Mouse (Mus musculus) lung, adult 2 months (tissue): ENCODE measurements at regions not wholly inside any gene's neighbourhood (a gene's known extent, or its start where the extent isn't known, plus 50 kb on each side); places are given as distances from the start of the nearest gene placed in this dataset.

ENCODE experiments used
- DNase-seq: peaks from one replicate; pipeline ENCODE4 v3.0.0; 2022
- H3K4me1 ChIP-seq: fragments of 200-500 bp; 2 replicates; pipeline ENCODE4 v1.6.1; 2011; ENCODE audit warnings: low read length; ENCODE audit not compliant: control insufficient read depth, insufficient read depth
- H3K4me3 ChIP-seq: fragments of 200-500 bp; replicated peaks from 2 replicates; pipeline ENCODE3; 2011; ENCODE audit warnings: low read depth, mild to moderate bottlenecking, control low read depth, low read length; ENCODE audit errors: extremely low read depth
- CTCF ChIP-seq: fragments of 200-500 bp; IDR thresholded peaks from 2 replicates; pipeline ENCODE4 v1.5.1; 2011; ENCODE audit warnings: mild to moderate bottlenecking, low read length, control low read depth; ENCODE audit not compliant: insufficient read depth
- POLR2A ChIP-seq: fragments of 200-500 bp; IDR thresholded peaks from 2 replicates; pipeline ENCODE4 v1.6.1; 2011; ENCODE audit warnings: low read depth, mild to moderate bottlenecking, control low read depth, low read length, borderline replicate concordance; ENCODE audit errors: extremely low read depth
- WGBS: fragments of 180-500 bp; shearing (Covaris S2); methylation state at CpG from one replicate; pipeline ENCODE4 v1.1.7; 2018; 5-methylcytosine and 5-hydroxymethylcytosine counted together

- 83% methylated on average over 9 of the region's 9 CpGs for WGBS
- no peak for DNase-seq
Observed at GRCm38 (mm10) chr12:79963443-79964025, 149.3 kb downstream of the Zfp36l1 start.

DNA sequence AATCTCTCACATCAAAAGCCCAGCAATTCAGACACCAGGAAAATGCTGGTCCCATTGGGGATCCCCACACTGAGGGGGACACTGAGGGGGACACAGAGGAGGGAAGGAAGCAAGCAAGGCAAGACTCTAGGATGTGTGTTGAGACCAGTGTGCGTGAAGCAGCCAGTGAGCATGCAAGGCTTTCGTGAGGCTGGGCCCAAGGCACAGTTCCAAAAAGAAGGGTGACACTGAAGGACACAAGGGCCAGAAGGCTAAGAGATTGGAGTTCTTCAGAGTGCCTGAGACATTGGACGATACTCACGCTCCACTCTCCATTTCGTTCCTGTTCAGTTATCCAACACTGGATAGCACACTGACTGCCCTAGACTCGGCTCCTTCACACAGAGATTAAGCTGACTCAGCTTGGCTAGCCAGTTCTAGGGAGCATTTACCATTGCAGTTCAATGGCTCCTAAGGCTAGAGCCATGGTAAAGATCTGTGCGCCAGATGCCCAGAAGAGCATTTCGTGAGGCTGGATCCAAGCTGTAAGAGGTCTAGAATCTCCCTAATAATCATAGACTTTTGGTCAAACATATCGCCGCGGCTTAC, 150.1 kb downstream of the Zfp36l1 start:
- Histone ChIP-seq H3K4me1 (peaks cover 10% of the 10 kb centered on the region), H3K4me3 (no peak overlapping the region)
- 95% methylated on average over 11 of the region's 11 CpGs for WGBS
- DNase-seq: no peak
- TF ChIP-seq CTCF (no peak), POLR2A (no peak)

More at GRCm38 (mm10) chr12:79963443-79964025, 149.3 kb downstream of the Zfp36l1 start:
- Histone ChIP-seq H3K4me3 (no peak overlapping the region), H3K4me1 (peaks cover 10% of the 10 kb centered on the region)
- TF ChIP-seq POLR2A (no peak), CTCF (no peak)

- no peak overlapping the region for H3K4me3 ChIP-seq
- no peak for TF ChIP-seq POLR2A
- TF ChIP-seq CTCF: no peak
- 67% methylated on average over 4 of the region's 4 CpGs for WGBS
- H3K4me1 ChIP-seq: peaks cover 10% of the 10 kb centered on the region
- no peak for DNase-seq
Observed at GRCm38 (mm10) chr12:79961881-79962280, 150.9 kb downstream of the Zfp36l1 start.

DNA sequence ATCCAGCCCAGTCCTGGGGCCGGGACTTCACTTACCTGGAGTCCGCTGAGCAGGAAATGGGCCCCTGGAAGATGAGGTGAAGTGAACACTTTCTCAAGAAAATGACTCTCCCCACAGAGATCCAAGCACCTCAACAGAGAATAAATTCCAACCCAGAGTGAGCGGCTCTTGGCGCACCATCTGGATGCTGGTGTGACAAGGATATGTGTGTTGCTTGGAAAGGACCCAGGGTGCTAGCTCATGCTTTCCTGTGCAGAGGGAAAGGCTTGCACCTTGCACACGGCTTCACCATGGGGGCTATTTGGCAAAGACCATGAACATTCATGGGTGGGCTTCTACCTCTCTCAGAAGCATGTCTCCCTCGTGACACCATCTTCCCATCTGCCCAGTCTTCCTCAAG, 151.7 kb downstream of the Zfp36l1 start:
- TF ChIP-seq CTCF (no peak), POLR2A (no peak)
- no peak for DNase-seq
- Histone ChIP-seq H3K4me1 (peaks cover 7% of the 10 kb centered on the region), H3K4me3 (no peak overlapping the region)
- WGBS: 94% methylated on average over 6 of the region's 6 CpGs

GRCm38 (mm10) chr12:79960446-79960845, 152.4 kb downstream of the Zfp36l1 start:
- H3K4me3 ChIP-seq: no peak overlapping the region
- no peak for TF ChIP-seq CTCF

DNA sequence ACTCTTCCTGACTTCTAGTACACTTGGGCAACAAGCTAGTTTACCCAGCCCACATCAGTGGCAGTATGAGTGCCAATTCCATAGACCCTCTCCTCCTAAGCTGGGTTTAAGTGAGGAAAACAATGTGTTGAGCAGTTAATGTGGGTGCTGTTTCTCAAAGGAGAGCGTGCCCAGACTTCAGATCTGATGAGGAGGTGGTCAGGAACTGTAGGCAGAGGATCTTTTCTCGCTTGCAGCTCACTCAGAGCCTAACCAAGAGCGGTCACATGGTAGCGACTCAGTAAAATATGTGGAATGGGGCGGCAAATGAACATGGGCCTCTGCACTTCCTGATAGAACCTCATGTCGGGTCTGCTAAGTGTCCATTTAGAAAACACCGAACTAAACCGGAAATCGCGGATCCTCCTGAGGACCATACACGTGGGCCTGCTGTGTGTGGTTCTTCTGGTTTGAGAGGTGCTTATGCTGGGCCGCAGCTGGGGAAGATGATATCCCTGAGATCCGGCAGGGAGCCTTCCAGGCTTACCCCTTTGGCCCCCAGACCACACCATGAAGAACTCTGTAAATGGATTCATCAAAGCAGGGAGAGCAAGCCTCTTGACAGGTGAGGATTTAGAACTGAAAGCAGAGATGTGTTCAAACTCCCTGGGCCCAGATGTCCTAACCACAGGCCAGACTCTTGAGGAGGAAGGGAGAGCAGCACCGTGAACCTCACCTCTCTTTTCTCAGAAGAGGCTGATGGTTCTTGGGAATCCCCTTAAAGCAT, 153.1 kb downstream of the Zfp36l1 start:
- TF ChIP-seq CTCF: no peak
- TF ChIP-seq POLR2A: no peak
- DNase-seq: no peak
- Histone ChIP-seq H3K4me3 (no peak overlapping the region), H3K4me1 (no peaks in the 10 kb centered on the region)
- WGBS: 91% methylated on average over 14 of the region's 14 CpGs

More at GRCm38 (mm10) chr12:79960446-79960845, 152.4 kb downstream of the Zfp36l1 start:
- H3K4me1 ChIP-seq: 0 out of 2 replicates have a peak, but pooled peaks cover 2% of the 10 kb centered on the region
- WGBS: 93% methylated on average over 4 of the region's 4 CpGs
- DNase-seq: no peak

DNA sequence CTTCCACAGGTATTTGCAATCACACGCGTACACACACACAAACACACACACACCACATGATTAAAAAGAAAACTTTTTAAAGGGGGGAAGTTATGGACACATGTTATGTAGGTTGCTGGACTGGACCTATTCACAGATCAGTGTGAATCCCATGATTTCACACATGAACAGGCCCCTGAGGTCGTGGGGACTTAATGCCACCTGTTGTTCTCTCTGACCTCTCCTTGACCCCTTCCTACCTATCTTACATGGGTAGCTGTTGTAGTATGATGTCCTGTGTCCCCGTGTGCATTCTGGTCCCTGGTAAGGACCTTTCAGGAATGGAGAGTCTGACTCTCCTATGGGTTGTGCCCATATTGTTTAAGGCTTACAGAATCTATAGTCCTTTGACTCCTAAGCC, 155.6 kb downstream of the Zfp36l1 start:
- TF ChIP-seq POLR2A: no peak
- no peak for TF ChIP-seq CTCF
- Histone ChIP-seq H3K4me1 (no peaks in the 10 kb centered on the region), H3K4me3 (no peak overlapping the region)
- 86% methylated on average over 4 of the region's 4 CpGs for WGBS
- no peak for DNase-seq

GRCm38 (mm10) chr12:79956351-79956750, 156.5 kb downstream of the Zfp36l1 start:
- no peak overlapping the region for H3K4me3 ChIP-seq
- no peak for DNase-seq
- H3K4me1 ChIP-seq: no peaks in the 10 kb centered on the region
- 84% methylated on average over 6 of the region's 6 CpGs for WGBS
- no peak for TF ChIP-seq POLR2A
- TF ChIP-seq CTCF: no peak

- WGBS: 92% methylated on average over 2 of the region's 2 CpGs
- Histone ChIP-seq H3K4me1 (no peaks in the 10 kb centered on the region), H3K4me3 (no peak overlapping the region)
- no peak for DNase-seq
- TF ChIP-seq CTCF (no peak), POLR2A (no peak)
Observed at GRCm38 (mm10) chr12:79955501-79955900, 157.3 kb downstream of the Zfp36l1 start.

DNA sequence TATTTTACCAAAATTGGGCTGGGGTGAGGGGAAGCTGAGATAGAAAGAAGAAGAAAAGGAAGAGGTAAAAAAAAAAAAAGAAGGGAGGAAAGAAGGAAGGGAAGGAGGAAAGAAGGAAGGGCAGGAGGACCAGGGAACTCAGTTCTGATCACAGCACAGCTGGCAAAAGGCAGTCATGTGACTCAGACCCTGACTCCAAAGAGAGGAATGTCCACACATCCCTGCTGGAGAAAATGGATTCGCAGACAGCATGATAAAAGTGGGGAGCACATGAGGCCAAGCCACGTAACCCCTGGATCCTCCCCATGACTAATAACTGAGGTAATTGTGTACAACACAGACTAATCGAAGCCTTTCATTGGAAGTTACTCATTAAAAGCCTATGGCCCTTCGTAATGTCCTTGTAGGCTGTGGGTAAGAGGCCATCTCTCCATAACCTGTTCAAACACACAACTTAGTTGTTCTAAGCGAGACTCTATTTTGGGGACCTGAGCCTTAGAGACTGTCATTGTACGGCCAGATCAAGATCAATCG, 162.2 kb downstream of the Zfp36l1 start:
- DNase-seq: no peak
- 86% methylated on average over 7 of the region's 7 CpGs for WGBS
- H3K4me3 ChIP-seq: no peak overlapping the region
- TF ChIP-seq POLR2A (no peak), CTCF (no peak)
- H3K4me1 ChIP-seq: peaks cover 4% of the 10 kb centered on the region; the same call in 1 of the 2 replicates
